Mouse (Mus musculus) spleen, adult 18-20 months (tissue): ENCODE data around the gene Fam219a.

Experiments used
- DNase-seq, 2 experiments: peaks; one replicate each; pipeline ENCODE4 v3.0.0; 2022; ENCODE audit warnings: mixed read lengths in 2 of 2

Fam219a gene

DNA sequence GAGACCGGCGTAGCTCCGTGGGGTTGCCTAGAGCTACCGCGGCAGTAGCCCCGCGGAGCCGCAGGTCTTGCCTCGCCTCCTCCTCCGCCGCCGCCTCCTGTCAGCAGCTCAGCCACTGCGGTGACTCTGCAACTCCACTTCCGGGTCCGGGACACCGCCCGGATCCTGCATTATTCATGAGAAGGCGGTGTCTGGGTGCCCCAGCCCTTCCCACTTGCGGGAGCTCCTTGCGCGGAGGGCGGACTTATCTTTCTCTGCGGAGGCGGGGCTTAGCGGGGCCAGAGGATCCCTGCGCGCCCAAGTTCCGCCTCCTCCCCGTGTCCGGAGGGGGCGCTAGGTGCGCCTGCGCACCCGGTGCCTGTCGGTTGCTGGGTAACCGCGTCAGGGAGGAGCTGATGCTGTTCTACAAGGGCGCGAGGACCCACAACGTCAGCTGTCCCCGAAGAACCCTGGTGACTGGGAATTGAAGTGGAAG lies at the start of gene Fam219a, which contains the start of gene Dnaic1:
TSS of gene Fam219a (minus strand) at position 128 of the 475 bp plus-strand sequence.
TSS of gene Dnaic1 (plus strand) at position 365 of the 475 bp plus-strand sequence.
- peak; percentile 96 to 98 for DNase-seq

DNA sequence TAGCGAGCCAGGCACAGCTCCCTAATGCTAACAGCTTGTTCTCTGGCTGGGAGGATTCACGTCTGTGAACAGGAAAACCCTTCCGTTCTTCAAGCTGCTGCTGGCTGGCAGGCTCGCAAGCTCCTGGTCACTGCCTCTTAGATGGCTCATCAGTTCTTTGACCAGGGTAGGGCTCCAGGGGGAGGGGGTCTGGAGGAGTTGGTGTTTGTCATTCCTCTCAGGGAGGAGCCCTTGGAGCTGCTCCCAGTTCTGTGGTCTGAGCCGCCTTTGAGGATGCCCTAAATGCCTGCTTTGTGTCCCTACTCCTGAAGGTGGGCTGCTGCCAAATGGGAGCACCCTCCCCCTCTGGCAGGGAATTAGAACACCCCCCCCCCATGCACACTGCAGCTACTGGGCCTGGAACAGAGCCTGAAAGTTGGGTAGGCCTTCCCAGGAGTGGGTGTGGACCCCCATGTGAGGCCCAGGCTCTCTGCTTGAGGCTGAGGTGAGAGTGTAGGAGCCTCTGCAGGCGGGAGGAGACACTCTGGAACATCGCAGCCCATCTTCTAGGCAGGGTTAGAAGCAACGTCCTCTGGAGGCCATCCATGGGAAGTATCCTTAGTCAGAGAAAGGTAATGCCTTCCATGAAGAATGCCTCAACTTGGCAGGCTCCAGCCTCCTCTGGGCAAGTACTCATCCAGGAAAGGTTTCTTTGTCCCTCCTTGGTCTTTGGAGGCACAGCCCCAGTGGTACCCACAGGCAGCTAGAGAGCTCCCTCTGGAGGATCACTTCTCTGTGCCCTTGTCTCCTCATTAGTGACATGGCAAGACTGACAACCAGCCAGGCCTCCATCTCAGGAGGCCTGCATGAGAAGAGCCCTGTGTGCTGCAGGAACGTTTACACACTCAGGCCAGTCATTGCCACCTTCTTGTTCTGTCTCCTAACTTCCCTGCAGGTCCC lies 46.6 kb upstream of the Fam219a start:
- no peak for DNase-seq

DNA sequence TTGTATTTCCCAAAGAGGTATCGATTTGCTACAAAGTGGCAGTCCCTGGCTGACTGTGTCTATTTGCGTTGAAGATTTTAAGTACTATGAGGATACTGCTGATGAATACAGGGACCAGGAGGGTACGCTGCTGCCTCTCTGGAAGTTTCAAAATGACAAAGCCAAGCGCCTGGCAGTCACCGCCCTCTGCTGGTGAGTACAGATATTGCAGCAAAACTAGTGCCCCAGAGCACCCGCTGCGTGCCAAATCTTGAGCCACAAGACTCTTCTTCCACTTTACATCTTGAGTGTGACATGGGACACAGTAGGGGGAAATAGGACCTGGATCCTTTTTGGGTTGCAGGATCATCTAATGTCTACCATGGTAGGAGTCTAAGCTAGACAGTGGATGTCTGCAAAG lies 44.8 kb upstream of the Fam219a start:
- DNase-seq = peak; percentile 18 to 69

DNA sequence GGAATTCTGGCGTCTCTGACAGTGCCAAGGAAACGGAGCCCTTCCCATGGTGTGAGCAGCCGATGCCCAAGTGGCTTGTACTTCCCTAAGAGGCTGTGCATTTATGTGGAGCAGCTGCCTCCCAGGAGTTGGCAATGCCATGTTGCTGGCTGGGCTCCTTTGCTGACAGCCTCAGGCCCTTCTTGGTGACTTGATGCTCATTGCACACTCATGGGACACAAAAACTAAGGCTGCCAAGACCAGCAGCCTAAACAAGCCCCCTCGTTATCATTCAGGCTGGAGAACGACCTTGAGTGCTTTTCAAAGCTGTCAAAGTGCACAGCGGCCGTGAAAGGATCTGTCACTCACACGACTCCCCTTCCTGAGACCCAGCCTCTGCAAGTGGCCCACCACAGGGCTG lies 42.8 kb upstream of the Fam219a start:
- DNase-seq = no peak

DNA sequence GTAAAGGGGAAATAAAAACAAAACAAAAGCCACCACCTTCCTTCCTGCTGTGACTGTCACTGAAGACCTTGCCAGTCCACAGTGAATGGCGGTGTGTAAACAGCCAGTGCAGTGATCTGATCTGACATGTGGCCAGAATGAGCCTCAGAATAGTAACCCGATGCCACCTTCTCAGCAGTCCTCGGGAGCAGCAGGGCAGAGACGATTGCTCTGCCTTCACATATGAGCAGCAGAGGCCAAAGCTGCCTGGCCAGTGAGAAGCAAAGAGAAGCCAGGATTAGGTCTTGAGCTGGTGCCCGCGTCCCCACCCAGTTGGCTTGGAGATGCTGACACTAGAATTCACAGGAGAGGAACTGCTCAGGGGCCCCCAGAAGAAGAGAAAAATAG lies 41.2 kb upstream of the Fam219a start:
- DNase-seq = no peak

DNA sequence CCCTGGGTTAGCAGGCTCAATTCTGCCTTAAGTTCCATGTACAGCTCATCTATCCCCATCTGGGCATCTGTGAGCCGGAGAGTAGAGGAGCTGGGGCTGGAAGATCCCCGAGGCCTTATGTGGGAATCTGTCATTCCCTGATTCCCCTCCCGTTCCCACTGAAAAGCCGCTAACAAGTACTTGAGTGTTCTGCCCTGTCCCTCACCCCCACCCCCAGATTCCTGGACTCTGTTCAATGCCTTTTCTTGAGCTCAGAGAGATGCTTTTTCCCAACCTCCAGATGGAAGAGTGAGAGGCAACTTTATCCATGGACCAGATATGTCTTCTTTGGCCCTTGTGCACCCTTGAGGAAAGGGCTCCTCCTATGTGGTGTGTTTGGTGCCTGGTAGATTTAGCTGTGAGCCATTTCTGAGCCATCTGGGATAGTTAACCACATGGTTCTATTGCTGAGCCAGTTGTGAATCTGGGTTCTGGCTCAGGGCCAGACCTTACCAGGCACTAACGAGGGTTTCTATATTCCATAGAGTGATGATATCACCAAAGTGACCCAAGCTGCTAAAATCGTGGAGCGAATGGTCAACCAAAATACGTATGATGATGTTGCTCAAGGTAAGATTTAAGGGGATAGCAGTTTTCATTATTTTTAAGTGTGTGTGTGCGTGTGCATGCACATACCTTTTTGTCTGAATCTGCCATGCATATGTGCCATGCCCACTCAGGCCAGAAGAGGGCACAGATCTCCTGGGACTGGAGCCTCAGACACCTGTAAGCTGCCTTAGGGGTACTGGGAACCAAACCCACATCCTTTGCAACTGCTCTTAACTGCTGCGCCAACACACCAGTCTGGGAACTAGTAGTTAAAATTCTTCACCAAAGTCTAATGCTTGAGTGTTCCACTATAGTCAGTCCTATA lies 40.6 kb upstream of the Fam219a start:
- no peak for DNase-seq

DNA sequence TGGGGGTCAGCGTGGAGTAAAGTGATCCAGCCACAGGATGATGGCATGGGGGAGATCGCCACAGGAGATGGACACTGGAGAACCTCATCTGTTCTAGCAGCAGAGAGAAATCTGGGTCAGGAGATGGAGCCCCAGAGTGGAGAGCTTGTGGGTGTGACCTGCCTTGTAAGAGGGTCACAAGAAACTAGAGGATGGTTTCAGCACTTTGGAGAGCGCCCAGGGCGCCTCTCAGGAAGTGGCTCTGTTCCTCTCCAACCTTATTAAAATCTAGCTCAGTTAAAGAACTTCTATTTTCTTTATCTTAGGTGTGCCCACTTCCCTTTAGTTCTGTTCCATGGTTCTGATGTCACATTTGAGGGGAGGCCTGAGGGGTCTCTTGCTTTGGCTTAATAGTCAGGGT lies 37.4 kb upstream of the Fam219a start:
- DNase-seq = peak in 1 of 2 experiments; percentile 29

DNA sequence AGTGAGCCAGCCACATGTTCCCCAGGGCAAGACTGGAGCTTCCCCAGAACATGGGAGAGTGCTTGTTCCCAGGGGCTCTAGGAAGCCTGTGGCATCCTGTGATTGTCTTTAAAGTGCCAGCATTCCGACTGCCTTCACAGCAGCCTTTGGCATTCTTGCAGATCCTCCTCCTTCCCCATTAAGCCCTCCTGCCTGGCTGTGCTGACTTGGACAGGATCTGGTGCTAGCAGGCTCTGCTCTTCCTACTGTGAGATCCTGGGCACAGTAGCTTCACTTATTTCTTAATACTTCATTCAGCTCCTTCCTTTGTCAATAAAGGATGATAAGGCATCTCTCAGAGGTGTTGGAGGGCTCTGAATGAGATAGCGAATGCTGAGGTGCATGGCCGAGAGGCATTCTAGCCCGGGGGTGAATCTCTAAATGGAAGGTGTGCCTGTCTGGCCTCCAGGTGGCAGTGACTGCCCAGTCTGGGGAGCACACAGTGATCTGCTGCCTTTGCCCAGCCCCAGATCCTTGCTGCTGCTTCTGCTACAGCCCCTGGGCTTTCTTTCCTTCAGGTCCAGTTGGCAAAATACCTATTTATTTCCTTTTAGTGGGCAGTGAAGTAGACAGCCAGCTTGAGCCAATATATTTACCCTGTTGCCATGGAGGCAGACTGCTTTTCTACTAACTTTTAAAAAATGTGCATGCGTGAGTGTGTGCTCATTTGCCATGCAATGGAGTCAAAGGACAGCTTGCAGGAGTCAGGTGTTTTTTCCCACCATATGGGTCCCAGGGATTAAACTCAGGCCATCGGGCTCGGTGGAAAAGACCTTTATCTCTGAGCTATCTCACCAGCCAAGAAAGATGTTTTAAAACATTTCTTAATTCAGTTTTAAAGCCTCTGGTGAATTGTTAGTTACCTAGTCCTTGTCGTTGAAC lies 35.4 kb upstream of the Fam219a start:
- no peak for DNase-seq

DNA sequence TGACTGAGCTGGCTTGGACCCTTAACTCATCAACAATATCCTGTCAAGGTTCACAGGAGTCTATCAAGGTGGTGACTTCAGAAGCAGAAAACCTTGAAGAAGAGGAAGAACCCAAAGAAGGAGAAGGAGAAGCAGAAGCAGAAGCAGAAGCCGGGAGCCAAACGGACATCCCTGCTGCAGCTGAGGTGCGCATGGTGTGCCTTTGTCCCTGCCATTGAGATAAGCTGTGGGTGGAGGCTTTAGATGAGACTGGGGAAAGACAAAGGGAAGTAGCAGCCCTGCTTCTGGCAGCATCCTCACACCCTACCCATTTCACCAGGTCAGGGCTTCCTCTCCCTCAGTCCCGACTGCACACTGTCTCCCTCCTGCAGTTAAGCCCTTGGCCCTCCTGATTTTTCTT lies 33.5 kb upstream of the Fam219a start:
- no peak for DNase-seq

DNA sequence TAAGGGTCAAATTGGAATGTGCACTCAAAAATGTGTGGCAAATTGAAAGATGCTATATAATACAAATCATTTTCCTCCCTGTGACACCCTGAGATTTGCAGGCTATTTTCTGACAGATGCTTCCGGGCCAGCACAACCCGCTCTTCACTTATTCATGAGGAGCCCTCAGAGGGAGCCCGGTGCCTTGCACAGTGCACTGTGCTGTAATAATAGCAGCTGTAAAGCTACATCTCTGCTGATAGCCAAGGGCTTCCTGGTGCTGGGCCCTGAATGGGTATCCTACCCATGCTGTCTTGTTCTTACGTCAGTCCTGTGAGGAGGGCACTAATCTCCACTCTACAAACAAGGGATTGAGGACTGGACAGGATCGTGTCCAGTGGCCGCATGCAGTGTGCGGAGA lies 14.0 kb upstream of the Fam219a start:
- no peak for DNase-seq

DNA sequence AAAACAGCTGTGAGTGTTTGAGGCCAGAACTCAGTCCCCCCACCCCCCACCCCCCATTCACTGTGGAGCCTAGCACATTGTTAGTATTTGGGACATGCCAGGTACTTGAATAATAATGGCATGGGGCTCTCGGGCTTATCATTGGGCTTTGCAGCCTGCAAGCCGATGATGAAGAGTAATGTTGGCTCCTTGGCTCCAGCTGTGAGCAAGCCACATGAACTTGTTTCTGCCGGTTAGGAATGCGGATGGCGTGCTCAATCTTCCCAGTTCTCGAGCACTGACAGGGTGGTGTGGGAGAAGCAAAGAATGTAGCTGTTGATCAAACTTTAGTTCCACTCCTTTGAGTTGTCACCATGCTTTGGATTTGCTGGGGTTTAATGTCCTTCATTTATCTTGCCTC lies 6.6 kb upstream of the Fam219a start:
- no peak for DNase-seq

DNA sequence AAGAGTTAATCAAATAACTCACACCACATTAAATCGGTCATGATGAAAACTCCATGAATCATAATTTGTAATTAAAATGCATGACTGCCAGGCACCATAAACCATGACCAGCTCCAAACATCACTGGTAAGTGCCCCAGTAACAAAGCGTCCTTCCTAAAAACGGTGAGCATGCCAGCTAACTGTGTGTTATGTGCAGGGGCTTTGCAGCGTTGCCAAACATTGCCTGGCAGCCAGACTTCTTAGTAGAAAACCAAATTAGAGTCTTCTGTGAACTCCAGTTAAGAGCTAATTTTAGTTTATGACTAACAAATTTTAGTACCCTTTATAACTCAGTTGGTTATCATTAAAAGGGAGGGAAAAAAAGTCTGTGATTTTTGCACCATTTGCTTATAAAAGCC lies 4.2 kb upstream of the Fam219a start:
- DNase-seq = no peak

DNA sequence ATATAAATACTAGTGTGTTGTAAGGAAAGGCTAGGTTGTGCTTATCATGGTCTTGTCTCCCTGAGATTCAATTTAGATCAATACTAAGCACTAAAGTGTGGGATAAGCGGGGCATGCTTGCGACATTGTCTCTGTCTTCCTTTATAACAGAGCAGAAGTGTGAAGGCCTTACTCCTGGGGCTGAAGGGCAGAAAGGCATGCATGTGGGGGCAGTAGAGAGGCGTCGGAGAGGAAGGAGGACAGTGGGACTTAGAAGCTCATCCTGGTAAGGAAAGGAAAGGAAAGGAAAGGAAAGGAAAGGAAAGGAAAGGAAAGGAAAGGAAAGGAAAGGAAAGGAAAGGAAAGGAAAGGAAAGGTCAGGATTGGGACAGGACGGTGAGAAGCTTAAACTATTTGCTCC lies 2.2 kb upstream of the Fam219a start:
- no peak for DNase-seq

DNA sequence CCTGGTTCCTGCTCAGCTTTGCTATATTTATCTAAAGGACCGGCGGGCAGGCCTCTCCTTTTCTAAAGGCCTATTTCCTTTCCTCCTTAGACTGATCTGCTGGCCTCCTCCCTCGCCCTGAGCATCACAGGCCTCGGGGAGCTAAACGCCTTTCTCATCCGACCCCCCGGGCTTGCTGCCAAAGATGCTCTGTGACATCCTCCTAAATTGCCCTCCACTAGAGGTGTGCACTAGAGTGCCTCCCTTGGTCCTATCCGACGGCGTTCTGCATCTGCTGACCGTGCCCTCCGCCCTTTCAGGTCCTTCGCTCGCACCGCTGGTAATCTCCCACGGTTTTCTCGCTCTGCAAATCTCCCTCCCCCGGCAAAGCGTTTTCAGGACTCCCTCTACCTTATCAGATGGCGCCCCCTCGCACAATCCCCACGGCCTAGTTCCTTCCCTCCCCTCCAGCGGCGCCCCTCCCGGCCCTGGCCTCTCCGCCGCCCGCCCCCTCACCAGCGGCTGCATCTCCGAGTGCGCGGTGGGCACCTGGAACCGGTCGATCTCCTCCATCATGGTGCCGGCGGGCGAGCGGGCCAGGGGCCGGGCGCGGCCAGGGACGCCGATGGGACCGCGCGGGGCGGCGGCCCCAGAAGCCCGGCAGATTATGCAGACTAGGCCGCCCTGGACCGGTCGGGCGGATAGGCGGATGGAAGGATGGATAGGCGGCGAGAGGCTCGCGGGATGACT lies 492 bp downstream of the Fam219a start:
- no peak for DNase-seq

DNA sequence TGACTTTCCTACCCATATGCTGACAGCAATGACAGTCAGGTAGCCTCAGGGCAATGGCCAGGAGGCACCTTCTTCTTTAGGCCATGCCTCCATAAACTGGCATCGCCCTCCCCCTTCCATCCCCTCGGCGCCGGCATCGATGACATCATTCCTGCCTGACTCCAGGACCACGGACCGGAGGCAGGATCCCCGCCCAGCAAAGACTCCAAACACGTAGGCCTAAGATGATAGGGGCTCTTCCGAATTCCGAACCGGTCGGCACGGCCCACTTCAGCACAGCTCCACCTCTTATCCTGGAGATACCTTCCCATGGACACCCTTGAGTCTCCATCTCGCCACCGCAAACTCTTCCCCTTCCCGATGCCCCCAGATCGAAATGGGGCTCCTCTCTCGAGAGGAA lies 1.1 kb downstream of the Fam219a start:
- DNase-seq = no peak

DNA sequence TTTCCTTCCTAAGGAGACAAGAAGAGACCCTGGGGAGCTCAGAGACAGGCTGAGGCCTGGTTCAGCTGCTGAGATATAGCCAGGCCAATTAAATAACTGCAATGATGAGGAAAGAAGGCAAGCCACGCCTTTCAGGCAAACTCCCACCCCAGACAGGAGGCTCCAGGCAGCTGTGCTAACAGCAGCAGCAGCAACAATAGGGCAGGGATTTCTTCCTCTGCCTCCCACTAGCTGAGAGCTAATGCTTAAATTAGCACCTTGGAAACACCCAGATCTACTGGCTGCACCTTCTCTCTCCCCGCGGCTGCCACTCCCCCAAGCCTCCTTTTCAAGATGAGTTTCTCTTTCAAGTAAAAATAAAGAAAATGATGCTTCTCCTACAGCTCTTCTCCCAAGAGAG lies 3.2 kb downstream of the Fam219a start:
- no peak for DNase-seq

DNA sequence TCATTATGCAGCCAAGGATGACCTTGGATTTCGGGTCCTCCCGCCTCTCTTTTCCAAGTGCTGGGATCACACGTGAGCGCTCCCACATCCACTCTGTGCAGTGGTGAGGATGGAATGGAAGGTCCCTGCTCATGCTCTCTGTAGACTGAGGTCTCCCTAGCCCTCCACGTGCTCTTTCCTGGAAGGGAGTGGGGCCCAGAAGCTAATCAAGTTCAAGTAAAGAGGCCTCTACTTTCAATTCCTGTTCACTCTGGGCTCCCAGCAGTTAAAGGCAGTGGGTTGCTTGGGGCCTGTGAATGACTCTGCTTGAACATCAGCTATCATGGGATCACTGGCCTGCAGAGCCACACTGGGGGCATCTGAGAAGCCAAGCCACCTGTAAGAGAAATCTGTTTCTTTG lies 6.0 kb downstream of the Fam219a start:
- DNase-seq = no peak

DNA sequence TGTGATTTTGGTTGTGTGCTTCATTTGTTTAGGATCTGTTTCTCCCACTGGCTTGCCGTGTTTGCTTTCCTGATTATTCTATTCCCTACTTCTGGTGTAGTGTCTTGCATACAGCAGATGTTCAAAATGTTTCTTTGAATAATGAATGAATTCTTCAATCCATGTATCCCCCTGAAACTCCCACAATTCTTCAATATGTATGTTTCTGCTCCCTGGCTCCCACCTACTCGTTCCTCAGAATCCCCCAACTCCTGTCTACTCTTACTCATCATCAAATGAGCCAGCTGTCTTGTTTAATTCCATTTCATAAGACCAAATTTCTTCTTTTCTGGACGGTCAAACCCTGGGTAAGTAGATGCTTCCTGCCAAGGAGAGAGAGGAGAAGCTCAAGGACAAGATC lies 12.2 kb downstream of the Fam219a start:
- no peak for DNase-seq

DNA sequence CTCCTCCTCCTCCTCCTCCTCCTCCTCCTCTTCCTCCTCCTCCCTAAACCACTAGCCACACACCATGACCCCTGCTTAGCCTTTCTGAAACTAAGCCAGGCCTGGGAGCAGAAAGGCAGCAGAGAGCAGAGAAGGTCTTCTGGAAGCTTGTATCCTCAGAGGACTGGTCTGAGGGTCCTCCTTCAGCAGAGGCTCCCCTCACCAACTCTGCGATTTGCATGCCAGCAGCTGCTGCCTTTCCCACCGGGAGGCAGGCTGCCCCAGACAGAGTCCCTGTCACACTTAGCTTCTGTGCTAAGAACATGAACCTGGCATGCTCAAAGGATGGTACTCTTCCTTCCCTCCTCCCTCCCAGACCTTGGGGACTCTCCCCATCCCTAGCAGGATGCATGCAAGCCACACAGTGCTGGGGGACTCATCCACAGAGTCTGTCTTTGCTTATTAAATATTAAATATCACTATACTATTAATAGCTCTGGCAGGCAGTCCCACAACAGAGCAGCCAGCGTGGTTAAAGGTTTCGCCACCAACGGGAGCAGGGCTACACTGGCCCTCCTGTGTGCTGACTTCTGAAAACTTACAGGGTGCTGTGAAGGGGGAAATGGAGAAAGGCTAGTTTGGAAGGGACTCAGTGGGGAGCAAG lies 12.9 kb downstream of the Fam219a start:
- DNase-seq = no peak

DNA sequence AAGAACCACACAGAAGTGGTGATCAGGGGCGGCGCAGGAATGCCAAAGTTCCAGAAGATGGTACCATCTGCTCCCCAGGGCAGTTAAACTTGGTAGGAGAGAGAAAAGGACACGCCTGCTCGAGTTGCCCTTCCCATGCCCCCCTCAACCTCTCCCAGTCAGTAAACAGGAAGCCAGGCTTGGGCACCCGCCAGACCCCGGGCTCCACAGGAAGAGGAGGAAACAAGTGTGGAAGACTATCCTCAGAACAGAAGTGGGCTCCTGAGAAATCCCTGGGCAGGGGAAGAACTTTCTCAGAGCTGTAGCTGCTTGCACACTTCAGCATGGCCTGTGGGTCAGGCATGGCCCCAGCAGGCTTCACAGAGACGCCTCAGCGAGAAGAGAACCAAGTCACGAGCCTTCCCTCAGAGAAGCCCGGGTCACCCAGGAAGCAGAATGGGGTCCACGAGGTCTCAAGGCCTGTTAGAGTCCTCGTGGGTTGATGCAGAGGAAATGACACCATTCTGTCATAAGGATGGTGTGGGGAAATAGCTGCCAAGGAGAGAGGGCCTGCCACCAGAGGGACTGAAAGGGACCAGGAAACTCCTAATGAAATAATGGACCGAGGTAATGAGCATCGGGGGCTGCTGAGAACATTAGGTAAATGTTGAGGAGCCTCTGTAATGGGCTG lies 14.2 kb downstream of the Fam219a start:
- peak; percentile 29 to 31 for DNase-seq

DNA sequence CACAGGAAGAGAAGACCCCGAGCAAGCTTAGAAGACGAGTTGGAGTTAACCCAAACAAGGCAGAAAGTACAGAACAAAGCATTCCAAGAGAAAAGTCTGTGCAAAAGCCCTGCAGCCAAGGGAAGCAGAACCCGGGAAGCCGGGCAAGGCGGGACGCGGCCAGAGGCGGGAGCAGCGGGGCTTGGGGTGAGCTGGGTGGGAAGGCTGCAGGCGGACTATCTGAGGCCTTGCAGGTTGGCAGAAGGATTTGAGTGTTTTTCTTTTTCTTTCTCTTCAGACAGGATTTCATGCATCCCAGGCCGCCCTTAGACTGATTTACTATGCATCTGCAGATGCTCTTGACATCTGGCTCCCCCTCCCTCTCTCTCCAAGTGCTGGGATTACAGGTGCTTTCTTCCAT lies 16.2 kb downstream of the Fam219a start:
- DNase-seq = no peak
